Mouse (Mus musculus): ENCODE data around the gene Hdac9.

Hdac9 gene

DNA sequence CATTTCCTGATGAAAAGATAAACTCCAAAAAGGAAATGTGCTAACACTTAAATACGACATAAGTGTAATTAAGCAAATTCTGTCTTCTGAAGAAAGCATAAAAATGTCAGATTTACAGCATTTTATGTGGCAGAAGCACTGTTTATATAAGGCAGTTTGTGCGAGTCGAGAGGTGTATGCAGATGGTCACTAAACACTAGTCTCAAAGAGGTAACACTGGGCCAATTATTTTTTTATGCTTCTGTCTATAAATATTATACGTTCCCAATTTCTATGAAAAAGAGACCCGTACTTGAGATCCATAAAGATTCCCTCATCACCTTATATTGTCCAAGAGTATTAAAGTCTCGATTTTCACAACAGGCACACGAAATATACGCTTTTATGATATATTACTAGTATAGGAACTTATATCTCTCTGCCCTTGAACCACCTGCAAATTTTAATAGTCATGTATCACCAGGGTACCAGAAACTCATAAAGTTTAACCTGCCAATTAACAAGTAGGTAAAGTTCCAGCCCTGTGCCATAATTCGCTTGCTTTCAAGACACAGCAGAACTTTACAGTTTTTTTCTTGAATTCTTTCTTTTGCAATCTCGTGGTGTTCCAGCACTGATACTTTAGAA lies 322.6 kb downstream of the Hdac9 start:
- no peak for DNase-seq (ENCODE audit: low read depth)

DNA sequence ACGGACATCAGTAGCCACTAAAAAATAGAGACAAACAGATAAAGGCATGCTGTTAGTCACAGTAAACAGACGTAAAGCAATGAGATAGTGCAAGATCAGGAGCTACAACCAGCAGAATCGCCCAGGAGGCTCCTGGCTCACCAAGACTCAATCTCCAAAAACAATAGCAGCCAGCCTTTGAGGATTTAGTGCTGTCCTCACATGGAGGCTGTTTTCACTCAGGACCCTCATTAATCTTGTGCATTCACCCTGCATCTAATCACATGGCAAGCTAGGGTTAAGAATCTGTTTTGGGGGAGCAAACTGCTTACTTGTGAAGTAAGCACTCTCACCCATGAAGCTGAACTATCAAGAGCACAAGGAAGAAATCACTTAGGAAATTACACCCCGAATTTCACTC lies 329.7 kb downstream of the Hdac9 start:
- no peak for DNase-seq (ENCODE audit: low read depth)

DNA sequence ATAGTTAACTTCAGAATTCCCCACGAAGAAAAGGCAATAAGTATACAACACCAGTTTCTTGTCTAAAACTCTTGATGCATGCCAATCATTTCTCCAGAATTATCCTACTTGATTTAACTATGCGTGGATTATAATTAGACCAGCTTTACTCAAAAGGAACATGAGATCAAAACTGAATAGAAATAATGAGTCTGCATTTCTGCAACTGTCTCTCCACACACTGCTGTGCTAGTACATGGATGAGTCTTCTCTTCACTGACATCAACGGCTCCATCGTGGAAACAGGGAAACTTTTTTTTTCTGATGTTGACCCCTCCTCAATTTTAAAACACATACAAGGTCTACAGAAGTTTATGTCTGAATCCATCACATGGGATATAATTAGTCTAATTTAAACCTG lies 334.4 kb downstream of the Hdac9 start:
- no peak for DNase-seq (ENCODE audit: low read depth)

DNA sequence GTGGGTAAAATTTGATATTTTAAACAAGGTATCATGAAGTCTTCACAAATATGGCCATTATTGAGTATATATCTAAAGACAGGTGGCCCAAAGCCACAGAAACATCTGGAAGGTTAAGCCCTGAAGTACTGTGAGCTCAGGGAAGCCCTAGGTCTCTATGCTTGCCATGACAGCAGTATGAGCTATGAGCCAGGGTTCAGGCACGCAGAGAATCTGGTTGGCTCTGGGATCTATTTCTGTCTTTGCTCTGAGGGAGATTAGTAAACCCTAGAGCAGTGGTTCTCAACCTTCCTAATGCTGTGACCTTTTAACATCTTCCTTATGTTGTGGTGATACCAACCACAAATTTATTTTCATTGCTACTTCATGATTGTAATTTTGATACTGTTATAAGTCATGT lies 337.7 kb downstream of the Hdac9 start:
- no peak for DNase-seq (ENCODE audit: low read depth)

DNA sequence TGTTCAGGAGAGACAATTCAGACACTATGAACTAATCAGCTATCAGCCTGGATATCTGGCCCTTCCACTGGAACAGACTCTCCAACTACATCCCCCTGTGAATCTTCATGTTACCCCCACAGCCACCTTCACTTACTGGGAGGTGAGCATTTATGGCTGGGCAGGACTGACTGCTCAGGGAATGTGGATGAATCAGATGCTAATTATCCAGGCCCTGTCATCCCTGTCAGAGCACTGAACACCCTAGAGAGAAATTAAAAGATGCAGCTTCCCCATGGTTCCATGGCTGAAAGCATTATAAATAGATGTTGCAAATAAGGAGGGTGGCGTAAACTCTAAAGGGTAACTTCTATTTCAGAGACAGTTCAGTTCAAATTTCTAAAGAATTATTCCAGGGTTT lies 345.8 kb downstream of the Hdac9 start:
- DNase-seq (ENCODE audit: low read depth), result no peak

DNA sequence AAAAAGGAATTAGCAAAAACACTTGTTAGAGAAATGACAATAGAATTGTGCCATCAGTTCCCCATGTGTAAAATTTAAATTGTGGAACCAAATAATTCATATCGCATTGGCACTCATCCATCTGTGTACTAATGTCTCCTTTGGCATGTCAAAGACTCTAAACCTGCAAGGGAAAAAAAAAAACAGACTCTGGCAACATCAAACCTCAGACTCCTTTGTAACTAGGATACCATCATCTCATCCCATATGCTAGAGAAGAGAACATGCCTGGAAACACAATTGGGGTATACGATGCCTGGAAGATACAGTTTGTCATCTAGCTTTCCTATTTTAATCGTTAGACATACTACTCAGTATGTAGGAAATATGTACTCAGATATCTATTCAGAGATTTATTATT lies 347.4 kb downstream of the Hdac9 start:
- no peak for DNase-seq (ENCODE audit: low read depth)

DNA sequence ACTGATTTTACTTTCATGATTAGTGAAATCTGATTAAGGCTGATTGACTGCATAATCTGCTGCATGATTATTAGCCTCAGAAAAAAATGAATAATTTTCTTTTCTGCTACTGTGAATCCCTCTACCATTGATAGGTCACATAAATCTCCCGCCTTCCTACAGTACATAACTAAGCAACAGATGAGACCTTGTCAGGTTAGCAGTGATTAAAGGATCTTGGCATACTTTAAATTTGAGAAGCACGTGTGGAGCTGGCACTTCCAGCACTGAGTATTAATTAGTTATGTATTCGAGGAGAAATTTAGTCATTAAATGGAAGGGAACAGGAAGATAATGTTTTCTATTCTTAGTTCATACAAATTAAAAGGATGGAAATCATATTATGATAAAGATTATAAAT lies 347.8 kb downstream of the Hdac9 start:
- no peak for DNase-seq (ENCODE audit: low read depth)

DNA sequence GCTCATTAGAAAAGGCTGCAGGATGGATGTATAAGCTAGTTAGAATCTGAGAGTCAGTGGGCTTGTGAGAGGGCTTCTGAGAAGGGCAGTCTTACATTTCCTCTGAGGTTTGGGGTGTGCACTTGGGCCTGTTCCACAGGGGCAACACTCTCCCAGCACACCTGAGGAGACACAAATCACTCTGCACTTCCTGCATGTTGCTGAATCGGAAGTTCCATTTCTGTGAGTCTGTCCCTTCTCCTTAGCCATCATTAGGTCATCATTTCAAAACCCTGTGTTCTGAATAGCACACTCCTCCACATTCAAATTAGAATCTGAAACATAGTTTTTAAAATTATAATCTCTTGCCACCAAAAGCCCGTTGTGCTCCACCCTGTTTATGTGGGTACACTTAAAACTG lies 354.6 kb downstream of the Hdac9 start:
- no peak for DNase-seq (ENCODE audit: low read depth)

DNA sequence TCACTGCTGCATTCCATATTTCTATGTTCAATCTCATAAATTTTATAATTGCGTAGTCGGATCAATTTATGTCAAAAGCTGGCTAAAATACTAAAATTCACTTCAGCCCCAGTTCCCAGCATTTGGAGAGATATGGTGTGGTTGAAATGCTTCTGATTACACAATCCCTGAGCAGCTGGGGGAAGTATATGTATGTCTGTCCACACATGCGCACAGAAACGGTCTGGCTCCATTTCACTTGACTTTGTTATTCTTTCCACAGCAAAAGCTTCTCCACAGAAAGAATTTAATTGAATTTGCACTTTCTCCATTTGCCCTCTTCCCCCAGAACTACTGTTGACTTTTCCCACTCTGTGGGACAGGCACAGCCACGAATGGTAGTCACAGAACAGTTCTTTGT lies 357.9 kb downstream of the Hdac9 start:
- no peak for DNase-seq (ENCODE audit: low read depth)

DNA sequence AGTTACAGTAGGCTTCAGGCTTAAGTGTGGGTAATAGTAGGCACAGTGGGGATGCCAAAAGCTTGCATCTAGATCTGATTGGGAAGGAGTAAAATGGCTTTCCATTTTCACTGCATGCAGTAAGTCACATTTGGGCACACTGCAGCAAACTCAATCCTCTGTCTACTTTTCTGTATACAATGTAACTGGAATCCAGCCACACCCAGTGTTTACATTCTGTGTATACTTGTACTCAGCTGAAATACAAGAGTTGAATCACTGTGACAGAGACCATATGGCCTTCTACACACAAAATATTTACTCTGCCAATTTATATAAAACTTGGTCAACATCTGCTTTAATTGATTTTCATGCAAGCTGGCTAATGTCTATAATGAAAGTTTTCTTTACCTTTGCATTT lies 362.1 kb downstream of the Hdac9 start:
- DNase-seq (ENCODE audit: low read depth), result no peak

DNA sequence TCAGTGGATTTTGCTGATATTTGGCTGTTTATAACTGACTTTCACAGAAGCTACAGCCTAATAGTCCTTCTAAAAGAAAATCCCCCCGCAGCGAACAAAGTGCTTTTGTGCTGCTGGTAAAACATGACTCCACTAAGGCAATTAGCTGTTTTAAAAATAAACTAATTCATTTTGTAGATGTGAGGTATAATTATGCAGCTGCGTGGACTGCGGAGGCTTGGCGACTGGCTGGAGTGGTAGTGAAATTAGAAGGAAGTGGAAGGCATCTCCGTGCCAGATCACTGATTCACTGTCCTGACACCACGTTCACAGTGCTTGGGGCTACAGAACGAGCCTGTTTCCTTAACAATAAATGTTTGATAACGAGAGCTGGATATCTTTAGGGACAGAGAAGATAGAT lies 366.6 kb downstream of the Hdac9 start:
- DNase-seq (ENCODE audit: low read depth), result no peak

DNA sequence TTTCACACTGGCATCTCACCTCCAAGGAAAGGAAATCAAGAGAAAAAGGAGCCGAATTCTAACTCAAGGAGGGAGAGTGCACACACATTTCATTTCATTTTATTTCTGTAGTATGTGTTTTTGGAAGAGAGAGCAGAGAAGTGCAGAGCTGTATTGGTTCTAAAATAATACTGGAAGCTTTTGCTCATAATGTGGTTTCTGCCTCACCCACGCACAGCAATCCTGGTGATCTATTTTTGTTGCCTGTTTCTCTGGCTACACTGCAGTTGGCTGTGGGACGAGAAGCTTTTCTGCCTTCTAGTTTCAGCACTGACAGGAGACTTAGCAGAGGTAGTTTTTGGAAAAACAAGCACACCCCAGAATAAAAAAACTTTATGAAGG lies 387.7 kb downstream of the Hdac9 start:
- DNase-seq (ENCODE audit: low read depth), result no peak

DNA sequence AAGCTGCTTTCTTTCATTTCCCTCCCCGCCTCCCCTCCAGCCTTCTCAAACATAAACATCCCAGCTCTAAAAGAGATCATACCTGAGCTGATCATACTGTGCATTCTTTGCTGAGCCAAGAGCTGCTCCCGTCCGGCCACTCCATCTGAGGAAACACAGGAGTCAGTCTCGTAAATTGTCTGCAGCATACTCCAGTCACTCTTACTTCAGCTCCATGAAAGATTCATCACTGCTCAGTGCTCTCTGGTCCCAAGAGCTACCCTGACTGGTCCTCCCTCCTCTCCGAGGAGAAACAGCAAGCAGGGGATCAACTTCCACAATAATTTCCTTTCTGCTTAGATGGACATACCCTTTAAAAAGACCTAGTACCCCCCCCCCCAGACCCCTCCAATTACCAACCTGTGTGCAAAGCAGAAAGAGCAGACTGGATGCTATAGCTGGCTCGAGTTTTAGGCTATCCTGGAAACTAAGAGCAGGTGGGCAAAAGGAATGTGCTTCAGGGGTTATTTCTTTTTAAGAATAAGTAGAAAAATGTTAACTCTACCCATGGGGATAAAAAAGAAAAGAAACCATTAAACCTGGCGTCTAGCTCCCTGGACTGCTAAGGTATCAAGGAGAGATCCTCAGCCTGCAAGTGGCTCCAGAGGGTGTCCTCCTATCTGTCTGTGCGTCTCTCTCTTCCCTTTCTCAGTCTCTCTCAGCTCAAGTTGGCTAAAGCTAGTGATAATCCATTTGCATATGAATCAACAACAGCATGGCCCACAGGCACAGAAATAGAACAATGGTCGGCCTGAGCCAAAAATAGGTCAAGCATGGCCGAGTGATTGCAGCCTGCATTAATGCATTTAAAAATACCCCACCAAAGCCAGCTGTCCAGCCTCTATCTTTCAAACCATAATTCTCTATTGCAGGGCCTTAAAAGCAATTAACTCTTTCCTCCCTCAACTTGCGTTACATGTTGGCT lies 388.4 kb downstream of the Hdac9 start:
- no peak for DNase-seq (ENCODE audit: low read depth)

DNA sequence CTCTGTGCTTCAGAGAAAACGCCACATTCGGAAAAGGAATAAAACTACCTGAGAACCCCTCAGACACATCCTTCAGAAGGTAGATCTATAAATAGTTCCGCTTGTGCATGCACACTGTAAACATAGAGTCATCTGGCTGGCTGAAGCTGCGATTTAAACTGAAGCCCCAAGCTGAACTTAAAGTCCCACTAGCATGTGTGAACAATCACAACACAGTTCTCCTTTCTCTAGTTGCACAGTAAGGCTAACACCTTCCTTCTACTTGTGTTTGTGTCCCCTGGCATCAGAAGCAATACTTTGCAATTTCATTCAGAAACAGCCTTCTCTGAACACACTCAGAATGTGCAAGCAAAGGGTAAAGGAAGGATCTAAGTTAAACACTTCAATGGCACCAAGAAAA lies 389.1 kb downstream of the Hdac9 start:
- DNase-seq (ENCODE audit: low read depth), result no peak

DNA sequence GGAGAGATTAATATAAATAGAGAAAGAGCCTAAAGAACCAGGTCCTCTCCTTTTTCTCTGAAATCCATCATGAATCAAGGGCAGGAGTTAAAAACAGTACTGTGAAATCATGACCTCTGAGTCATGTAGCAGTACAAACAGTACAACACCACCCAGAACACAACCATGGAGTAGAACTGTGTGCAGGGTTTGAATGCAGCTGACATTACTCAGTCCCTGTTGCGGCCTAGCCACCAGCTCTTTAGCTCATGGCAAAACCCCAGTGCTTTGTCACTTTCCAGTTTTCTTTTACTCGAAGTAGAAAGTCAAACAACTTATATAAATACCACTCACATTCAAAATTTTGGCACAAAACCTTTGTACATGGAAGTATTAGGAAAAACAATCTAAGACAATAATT lies 395.4 kb downstream of the Hdac9 start:
- no peak for DNase-seq (ENCODE audit: low read depth)

DNA sequence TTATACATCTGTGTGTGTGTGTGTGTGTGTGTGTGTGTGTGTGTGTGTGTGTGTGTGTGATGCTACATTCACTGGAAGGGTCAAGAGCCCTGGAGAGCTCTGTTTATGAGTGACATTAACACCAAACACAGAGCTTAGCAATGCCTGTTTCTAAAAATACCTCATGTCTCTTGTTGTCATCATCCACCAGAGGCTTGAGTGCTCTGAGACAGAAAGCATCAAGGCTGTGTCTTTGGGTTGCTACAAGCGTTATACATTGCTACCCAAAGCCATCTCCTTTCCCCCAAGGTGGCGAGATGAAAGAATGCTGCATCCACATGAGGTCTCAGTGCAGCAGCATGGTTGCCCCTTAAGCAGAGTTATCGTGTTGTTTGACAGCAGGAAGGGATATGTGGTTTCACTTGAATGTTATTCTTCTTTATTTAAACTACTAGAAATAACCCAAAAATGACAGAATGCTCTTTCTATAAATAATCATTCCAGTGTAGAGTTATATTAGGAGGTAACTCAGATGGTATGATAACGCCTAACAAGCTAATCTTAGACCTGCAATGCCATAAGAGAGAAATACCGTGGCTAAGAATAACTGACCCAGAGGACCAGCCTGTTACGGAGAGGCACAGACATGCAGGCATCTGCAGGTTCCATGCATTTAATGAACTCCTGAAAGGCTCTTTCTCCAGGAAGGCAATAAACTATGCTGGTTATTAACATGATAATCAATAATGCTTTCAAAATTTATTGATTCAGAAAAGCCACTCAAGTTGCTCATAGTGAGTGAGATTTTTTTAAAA lies 399.9 kb downstream of the Hdac9 start:
- no peak for DNase-seq (ENCODE audit: low read depth)

DNA sequence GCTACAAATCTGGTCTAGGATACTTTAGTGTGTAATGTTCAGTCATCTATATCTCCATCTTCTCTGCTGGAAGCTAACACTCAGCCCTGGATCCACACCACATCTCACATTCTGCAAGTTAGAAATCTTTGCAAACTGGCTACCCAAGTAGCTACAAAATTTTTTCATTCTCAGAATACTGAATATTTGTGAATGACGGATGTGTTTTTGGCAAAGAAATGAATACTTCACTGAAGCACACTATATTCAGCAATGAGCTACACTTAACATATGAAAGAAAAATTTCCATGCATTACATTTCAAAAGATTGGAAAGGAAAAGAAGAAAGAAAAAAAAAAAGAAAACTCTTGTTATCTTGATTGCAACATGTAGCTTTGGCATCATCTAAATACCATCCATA lies 410.6 kb downstream of the Hdac9 start:
- DNase-seq (ENCODE audit: low read depth), result no peak

DNA sequence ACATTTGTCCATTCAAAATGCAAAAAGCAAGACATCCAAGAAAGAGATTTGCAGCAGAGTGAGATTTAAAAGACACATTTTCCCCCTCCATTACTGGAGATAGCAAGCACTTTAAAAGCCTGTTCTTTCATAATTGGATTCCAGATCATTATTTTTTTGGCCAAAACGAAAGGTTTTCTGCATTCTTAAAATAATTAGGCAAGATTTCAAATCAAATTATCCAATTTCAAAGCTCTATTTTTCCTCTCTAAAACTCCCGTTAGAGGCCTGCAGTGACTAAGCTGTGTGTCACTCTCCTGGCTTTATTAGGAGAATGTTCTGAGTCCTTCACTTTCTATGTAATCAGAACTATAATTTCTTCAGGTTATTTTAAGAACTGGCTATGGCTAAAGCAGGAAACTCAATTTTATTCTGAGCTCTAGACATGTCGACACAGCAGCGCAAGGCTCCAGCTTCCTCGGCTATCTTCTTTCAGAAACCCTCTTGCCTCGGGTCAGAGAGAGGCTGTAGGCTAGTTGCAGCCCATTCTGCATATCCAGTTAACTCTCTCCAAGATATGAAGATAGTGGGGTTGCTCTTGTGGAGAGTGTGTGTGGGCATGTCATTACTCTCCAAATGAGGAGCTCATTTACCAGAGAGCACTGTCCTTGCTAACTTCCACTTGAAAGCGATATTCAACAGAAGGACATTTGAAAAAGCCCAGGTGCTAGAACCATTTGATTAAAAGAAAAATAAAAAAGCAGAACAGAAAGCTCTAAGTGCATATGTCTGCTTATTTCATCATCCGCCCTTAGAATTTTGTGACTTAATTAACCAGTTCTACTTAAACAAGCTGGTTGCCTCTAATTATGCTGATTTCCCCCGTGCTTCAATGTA lies 417.9 kb downstream of the Hdac9 start:
- no peak for DNase-seq (ENCODE audit: low read depth)

DNA sequence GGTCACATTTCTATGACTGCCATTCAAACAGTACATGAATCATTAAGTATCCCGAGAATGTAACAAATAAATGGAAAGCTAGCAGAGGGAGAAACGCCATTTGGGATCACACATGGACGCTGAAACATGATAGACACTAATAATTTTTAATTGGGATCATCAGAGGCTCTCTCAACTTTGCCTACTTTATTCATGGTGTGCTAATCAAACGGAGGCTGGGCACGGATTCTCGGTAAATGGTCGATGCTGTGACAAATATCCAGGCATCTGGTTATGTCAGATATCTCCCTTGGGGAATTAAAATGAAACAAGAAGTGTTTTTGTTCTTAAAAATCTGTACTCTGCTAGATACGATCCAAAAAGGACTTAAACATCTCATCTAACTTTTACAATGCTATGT lies 418.6 kb downstream of the Hdac9 start:
- no peak for DNase-seq (ENCODE audit: low read depth)

DNA sequence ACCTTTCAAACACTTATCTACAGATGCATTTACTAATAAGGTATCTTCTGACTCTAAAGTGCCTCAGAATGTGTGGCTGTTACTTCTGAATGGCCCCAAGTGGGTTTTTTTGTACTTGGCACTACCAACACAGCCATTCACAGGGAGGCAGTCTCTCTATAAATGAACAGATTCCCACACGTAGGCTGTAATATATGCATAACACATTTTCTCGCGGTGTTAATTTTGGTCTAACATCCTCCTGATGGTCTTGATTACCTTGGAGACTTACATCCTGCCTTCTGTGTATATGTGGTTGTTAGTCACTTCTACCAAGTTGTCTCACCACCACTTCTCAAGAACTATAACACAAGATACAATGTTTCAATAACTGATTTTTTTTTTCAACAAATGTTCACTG lies 419.2 kb downstream of the Hdac9 start:
- DNase-seq (ENCODE audit: low read depth), result no peak

DNA sequence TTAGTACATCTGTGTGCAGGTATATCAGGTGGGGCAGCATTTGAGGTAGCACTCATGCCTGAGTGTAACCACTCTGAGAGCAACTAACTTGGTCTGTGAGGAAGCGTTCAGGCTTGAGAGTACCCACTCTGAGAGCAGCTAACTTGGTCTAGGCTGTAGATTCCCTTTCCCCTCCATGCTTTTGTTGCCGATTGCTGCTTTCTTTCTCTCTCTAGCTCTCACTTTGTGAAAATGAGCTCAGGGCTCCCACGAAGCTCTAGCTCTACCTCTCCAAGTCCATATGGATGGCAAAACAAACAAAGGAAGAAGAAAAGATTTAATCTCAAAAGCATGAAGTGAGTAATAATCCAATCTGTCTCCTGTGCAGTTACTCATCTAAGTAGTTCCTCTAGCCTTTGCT lies 421.0 kb downstream of the Hdac9 start:
- no peak for DNase-seq (ENCODE audit: low read depth)

DNA sequence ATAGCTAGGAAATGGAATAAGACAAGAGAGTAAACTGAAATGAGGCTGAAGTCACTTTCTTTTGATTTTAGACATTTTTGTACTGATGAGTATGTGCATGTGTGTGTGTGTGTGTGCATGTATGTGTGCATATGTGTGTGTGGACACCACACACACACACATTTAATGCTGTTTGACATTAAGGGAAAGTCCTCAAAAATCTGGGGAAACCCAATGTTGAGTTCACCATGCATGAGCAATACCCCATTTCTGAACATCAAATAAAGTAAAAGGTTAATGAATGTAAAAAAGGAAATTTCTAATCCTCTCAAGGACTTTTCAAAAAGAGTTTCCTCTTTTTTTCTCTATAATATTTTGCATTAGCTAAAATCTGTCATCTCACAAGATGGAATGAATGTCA lies 427.3 kb downstream of the Hdac9 start:
- no peak for DNase-seq (ENCODE audit: low read depth)
